Mouse (Mus musculus) forebrain, embryonic 14.5 days (tissue): ENCODE results near the gene Fbxo7. TPM values are rescaled to one million over a fixed set of nuclear protein-coding genes. Genes with fewer than 3 reads are reported as not detected.

Source experiments
- ATAC-seq: fragments of 200-750 bp; cut with Nextera tagmentation; 2 replicates; pipeline ENCODE4 v1.8.0; 2017; ENCODE audit warnings: mild to moderate bottlenecking, moderate library complexity
- DNase-seq: peaks from one replicate; pipeline ENCODE4 v3.0.0-alpha.2; 2015; ENCODE audit warnings: low spot score
- H3K27ac ChIP-seq: fragments of 300-500 bp; sonication (generic); 2 replicates; pipeline ENCODE4 v1.5.1; 2014; ENCODE audit warnings: low read depth, mild to moderate bottlenecking, control low read depth, low read length, moderate library complexity
- H3K27me3 ChIP-seq: fragments of 300-500 bp; sonication (generic); replicated peaks from 2 replicates; pipeline ENCODE4 v1.6.1; 2014; ENCODE audit warnings: low read length, control low read depth, mixed read lengths; ENCODE audit not compliant: control insufficient read depth, insufficient read depth
- H3K36me3 ChIP-seq: fragments of 300-500 bp; sonication (generic); 2 replicates; pipeline ENCODE4 v1.6.1; 2014; ENCODE audit warnings: low read length, control low read depth; ENCODE audit not compliant: control insufficient read depth, insufficient read depth
- H3K4me1 ChIP-seq: fragments of 300-500 bp; sonication (generic); 2 replicates; pipeline ENCODE4 v1.6.1; 2014; ENCODE audit warnings: antibody characterized with exemption, low read length, control low read depth; ENCODE audit not compliant: control insufficient read depth, insufficient read depth
- H3K4me2 ChIP-seq: fragments of 300-500 bp; sonication (generic); 2 replicates; pipeline ENCODE4 v1.6.1; 2014; ENCODE audit warnings: mild to moderate bottlenecking, control low read depth, low read length
- H3K4me3 ChIP-seq: fragments of 300-500 bp; sonication (generic); 2 replicates; pipeline ENCODE4 v1.5.1; 2014; ENCODE audit warnings: low read depth, low read length, control low read depth
- H3K9ac ChIP-seq: fragments of 300-500 bp; sonication (generic); 2 replicates; pipeline ENCODE4 v1.6.1; 2014; ENCODE audit warnings: mild to moderate bottlenecking, low read length, control low read depth, moderate library complexity
- H3K9me3 ChIP-seq: fragments of 300-500 bp; sonication (generic); replicated peaks from 2 replicates; pipeline ENCODE4 v1.6.1; 2016; ENCODE audit warnings: low read length, control low read depth, mixed read lengths; ENCODE audit not compliant: control insufficient read depth
- WGBS: fragments of 180-500 bp; shearing (Covaris S2); extraction: QIAGEN DNeasy Blood & Tissue Kit; methylation state at CpG from one replicate; pipeline ENCODE4 v1.1.7; 2014; 5-methylcytosine and 5-hydroxymethylcytosine counted together
- polyA plus RNA-seq: library from polyadenylated mRNA; unstranded; fragments of >200 nt; fragmentation: Nextera tagmentation; extraction: Ambion mirVana; gene quantifications from 2 replicates; pipeline ENCODE4 v1.2.1, GENCODE M21; 2014

Fbxo7 gene
- polyA plus RNA-seq, 1 experiment from 2014 or later = 17.1 TPM

GRCm38 (mm10) chr10:86064937-86065336 is 43.2 kb downstream of the Fbxo7 start:
- H3K9ac ChIP-seq = no peak overlapping the region
- no peaks in the 10 kb centered on the region for H3K27me3 ChIP-seq
- H3K9me3 ChIP-seq = no peaks in the 10 kb centered on the region
- no peak overlapping the region for H3K27ac ChIP-seq
- DNase-seq (peak; percentile 92), ATAC-seq (peak; percentile 87)
- H3K4me1 ChIP-seq = no peaks in the 10 kb centered on the region
- H3K4me2 ChIP-seq = no peak overlapping the region
- no peaks in the 10 kb centered on the region for H3K36me3 ChIP-seq
- 12% methylated on average over 4 of the region's 4 CpGs for WGBS
- no peak overlapping the region for H3K4me3 ChIP-seq

- ATAC-seq = no peak
- H3K27me3 ChIP-seq = no peaks in the 10 kb centered on the region
- H3K27ac ChIP-seq = no peak overlapping the region
- H3K36me3 ChIP-seq = no peaks in the 10 kb centered on the region
- H3K4me3 ChIP-seq = no peak overlapping the region
- no peaks in the 10 kb centered on the region for H3K4me1 ChIP-seq
- H3K9ac ChIP-seq = no peak overlapping the region
- DNase-seq = no peak
- H3K4me2 ChIP-seq = no peak overlapping the region
- no peaks in the 10 kb centered on the region for H3K9me3 ChIP-seq
- 70% methylated on average over 1 of the region's 1 CpGs for WGBS
These were observed 43.9 kb downstream of the Fbxo7 start for GRCm38 (mm10) chr10:86065661-86066060.

GRCm38 (mm10) chr10:86066651-86067050 is 44.9 kb downstream of the Fbxo7 start:
- WGBS = 82% methylated on average over 5 of the region's 5 CpGs
- ATAC-seq = no peak
- no peak overlapping the region for H3K4me2 ChIP-seq

GRCm38 (mm10) chr10:86067911-86068310 is 46.1 kb downstream of the Fbxo7 start:
- no peak for DNase-seq
- Histone ChIP-seq H3K36me3 (no peaks in the 10 kb centered on the region), H3K4me2 (no peak overlapping the region), H3K4me3 (no peak overlapping the region), H3K27me3 (no peaks in the 10 kb centered on the region), H3K27ac (no peak overlapping the region), H3K9me3 (no peaks in the 10 kb centered on the region), H3K9ac (no peak overlapping the region), H3K4me1 (no peaks in the 10 kb centered on the region)
- WGBS = 74% methylated on average over 10 of the region's 10 CpGs
- no peak for ATAC-seq

More at GRCm38 (mm10) chr10:86066651-86067050, 44.9 kb downstream of the Fbxo7 start:
- Histone ChIP-seq H3K27me3 (no peaks in the 10 kb centered on the region), H3K9me3 (no peaks in the 10 kb centered on the region), H3K9ac (no peak overlapping the region), H3K27ac (no peak overlapping the region), H3K4me1 (no peaks in the 10 kb centered on the region), H3K36me3 (no peaks in the 10 kb centered on the region), H3K4me3 (no peak overlapping the region)
- no peak for DNase-seq

GRCm38 (mm10) chr10:86069341-86069740 is 47.6 kb downstream of the Fbxo7 start:
- 27% methylated on average over 3 of the region's 3 CpGs for WGBS
- H3K27ac ChIP-seq = no peak overlapping the region
- no peak overlapping the region for H3K9ac ChIP-seq
- H3K4me1 ChIP-seq = no peaks in the 10 kb centered on the region
- no peak overlapping the region for H3K4me3 ChIP-seq
- no peak overlapping the region for H3K4me2 ChIP-seq
- peak; percentile 43 for DNase-seq
- no peaks in the 10 kb centered on the region for H3K27me3 ChIP-seq
- ATAC-seq = peak; percentile 55
- H3K9me3 ChIP-seq = no peaks in the 10 kb centered on the region; the same call in 1 of the 2 replicates
- no peaks in the 10 kb centered on the region for H3K36me3 ChIP-seq

GRCm38 (mm10) chr10:86070751-86071150 is 49.0 kb downstream of the Fbxo7 start:
- 86% methylated on average over 3 of the region's 3 CpGs for WGBS
- Histone ChIP-seq H3K27ac (no peak overlapping the region), H3K9me3 (no peaks in the 10 kb centered on the region; the same call in 1 of the 2 replicates), H3K36me3 (no peaks in the 10 kb centered on the region), H3K9ac (no peak overlapping the region), H3K4me3 (no peak overlapping the region), H3K27me3 (no peaks in the 10 kb centered on the region), H3K4me2 (no peak overlapping the region), H3K4me1 (no peaks in the 10 kb centered on the region)
- DNase-seq (no peak), ATAC-seq (no peak)

GRCm38 (mm10) chr10:86074134-86074533 is 52.4 kb downstream of the Fbxo7 start:
- Histone ChIP-seq H3K27ac (no peak overlapping the region), H3K36me3 (no peaks in the 10 kb centered on the region), H3K9ac (no peak overlapping the region), H3K4me1 (no peaks in the 10 kb centered on the region), H3K27me3 (no peaks in the 10 kb centered on the region), H3K4me2 (no peak overlapping the region), H3K4me3 (no peak overlapping the region), H3K9me3 (no peaks in the 10 kb centered on the region; the same call in 1 of the 2 replicates)
- ATAC-seq (no peak), DNase-seq (no peak)
- 97% methylated on average over 4 of the region's 4 CpGs for WGBS

- Histone ChIP-seq H3K27me3 (no peaks in the 10 kb centered on the region), H3K9me3 (no peaks in the 10 kb centered on the region; the same call in 1 of the 2 replicates), H3K4me2 (no peak overlapping the region), H3K4me1 (no peaks in the 10 kb centered on the region), H3K4me3 (no peak overlapping the region), H3K27ac (no peak overlapping the region), H3K36me3 (no peaks in the 10 kb centered on the region), H3K9ac (no peak overlapping the region)
- DNase-seq (no peak), ATAC-seq (no peak)
- WGBS = 89% methylated on average over 9 of the region's 9 CpGs
These were observed 53.4 kb downstream of the Fbxo7 start for GRCm38 (mm10) chr10:86074971-86075711.

- H3K27me3 ChIP-seq = no peaks in the 10 kb centered on the region
- ATAC-seq (no peak), DNase-seq (no peak)
- 87% methylated on average over 2 of the region's 2 CpGs for WGBS
- H3K4me2 ChIP-seq = no peak overlapping the region
- no peaks in the 10 kb centered on the region; the same call in 1 of the 2 replicates for H3K9me3 ChIP-seq
- no peaks in the 10 kb centered on the region for H3K36me3 ChIP-seq
- H3K4me3 ChIP-seq = no peak overlapping the region
- no peak overlapping the region for H3K27ac ChIP-seq
- H3K9ac ChIP-seq = no peak overlapping the region
- no peaks in the 10 kb centered on the region for H3K4me1 ChIP-seq
These were observed 55.5 kb downstream of the Fbxo7 start for GRCm38 (mm10) chr10:86077272-86077671.
